Mouse (Mus musculus) embryonic fibroblast, embryonic 13.5 days (primary cell): ENCODE data around the gene Cbln4. TPM values are rescaled to one million over a fixed set of nuclear protein-coding genes. Genes with fewer than 3 reads are reported as not detected.

ENCODE experiments used
- H3K27ac ChIP-seq: 2 replicates; pipeline ENCODE4 v1.5.1; 2012; ENCODE audit warnings: low read length, control low read depth, inconsistent platforms; ENCODE audit not compliant: insufficient read depth
- H3K4me1 ChIP-seq: 2 replicates; pipeline ENCODE4 v1.6.1; 2011; ENCODE audit warnings: low read length; ENCODE audit not compliant: control insufficient read depth, insufficient read depth
- H3K4me3 ChIP-seq: 2 replicates; pipeline ENCODE4 v1.5.1; 2011; ENCODE audit warnings: mild to moderate bottlenecking, control low read depth, low read length; ENCODE audit not compliant: insufficient read depth
- CTCF ChIP-seq: IDR thresholded peaks from 2 replicates; pipeline ENCODE4 v1.5.1; 2011; ENCODE audit warnings: mild to moderate bottlenecking, control low read depth, low read length, moderate library complexity, borderline replicate concordance; ENCODE audit not compliant: insufficient read depth
- POLR2A ChIP-seq: IDR thresholded peaks from 2 replicates; pipeline ENCODE4 v1.6.1; 2011; ENCODE audit warnings: low read depth, mild to moderate bottlenecking, control low read depth, low read length, moderate library complexity
- polyA plus RNA-seq: library from polyadenylated mRNA; stranded (reverse); fragments of >200 nt; gene quantifications from 2 replicates; pipeline ENCODE4 v1.2.4, GENCODE M21; 2011; ENCODE audit warnings: low read depth; ENCODE audit not compliant: missing spikeins, insufficient read length

Cbln4 gene
- polyA plus RNA-seq, result not detected in 2 replicates

GRCm38 (mm10) chr2:172043235-172043610 is at the start of gene Cbln4:
Gene Cbln4, minus strand, starts transcription at chr2:172043466.
- no peaks in the 10 kb centered on the region for H3K4me1 ChIP-seq
- H3K27ac ChIP-seq, result no peak within 1 kb of the TSS
- no peak within 1 kb of the TSS for H3K4me3 ChIP-seq
- TF ChIP-seq CTCF, result no peak
- TF ChIP-seq POLR2A, result no peak

GRCm38 (mm10) chr2:172078596-172078995 is 35.3 kb upstream of the Cbln4 start:
- H3K4me3 ChIP-seq, result no peak overlapping the region
- no peak overlapping the region for H3K27ac ChIP-seq
- H3K4me1 ChIP-seq, result no peaks in the 10 kb centered on the region
- TF ChIP-seq CTCF (no peak), POLR2A (no peak)

- H3K4me3 ChIP-seq, result no peak overlapping the region
- no peaks in the 10 kb centered on the region for H3K4me1 ChIP-seq
- TF ChIP-seq CTCF, result no peak
- no peak overlapping the region for H3K27ac ChIP-seq
These were observed 33.0 kb upstream of the Cbln4 start for GRCm38 (mm10) chr2:172076295-172076694.

- Histone ChIP-seq H3K4me1 (no peaks in the 10 kb centered on the region), H3K4me3 (no peak overlapping the region), H3K27ac (no peak overlapping the region)
- no peak for TF ChIP-seq POLR2A
- TF ChIP-seq CTCF, result no peak
These were observed 19.6 kb upstream of the Cbln4 start for GRCm38 (mm10) chr2:172062876-172063275.

DNA sequence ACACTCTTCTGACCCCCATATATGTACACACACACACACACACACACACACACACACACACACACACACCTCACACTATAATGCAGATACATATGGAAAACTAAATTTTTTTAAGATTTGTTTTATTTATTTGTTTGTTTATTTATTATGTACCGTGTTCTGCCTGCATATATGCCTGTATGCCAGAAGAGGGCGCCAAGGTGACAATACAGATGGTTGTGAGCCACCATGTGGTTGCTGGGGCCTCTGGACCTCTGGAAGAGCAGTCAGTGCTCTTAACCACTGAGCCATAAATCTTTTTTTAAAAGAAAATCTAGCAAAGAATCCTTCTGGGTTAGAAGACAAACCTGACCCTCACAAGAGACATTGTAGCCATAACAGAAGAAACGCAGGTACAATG is 16.5 kb upstream of the Cbln4 start:
- TF ChIP-seq CTCF, result no peak
- no peak for TF ChIP-seq POLR2A
- no peak overlapping the region for H3K4me3 ChIP-seq
- H3K4me1 ChIP-seq, result no peaks in the 10 kb centered on the region
- H3K27ac ChIP-seq, result no peak overlapping the region

DNA sequence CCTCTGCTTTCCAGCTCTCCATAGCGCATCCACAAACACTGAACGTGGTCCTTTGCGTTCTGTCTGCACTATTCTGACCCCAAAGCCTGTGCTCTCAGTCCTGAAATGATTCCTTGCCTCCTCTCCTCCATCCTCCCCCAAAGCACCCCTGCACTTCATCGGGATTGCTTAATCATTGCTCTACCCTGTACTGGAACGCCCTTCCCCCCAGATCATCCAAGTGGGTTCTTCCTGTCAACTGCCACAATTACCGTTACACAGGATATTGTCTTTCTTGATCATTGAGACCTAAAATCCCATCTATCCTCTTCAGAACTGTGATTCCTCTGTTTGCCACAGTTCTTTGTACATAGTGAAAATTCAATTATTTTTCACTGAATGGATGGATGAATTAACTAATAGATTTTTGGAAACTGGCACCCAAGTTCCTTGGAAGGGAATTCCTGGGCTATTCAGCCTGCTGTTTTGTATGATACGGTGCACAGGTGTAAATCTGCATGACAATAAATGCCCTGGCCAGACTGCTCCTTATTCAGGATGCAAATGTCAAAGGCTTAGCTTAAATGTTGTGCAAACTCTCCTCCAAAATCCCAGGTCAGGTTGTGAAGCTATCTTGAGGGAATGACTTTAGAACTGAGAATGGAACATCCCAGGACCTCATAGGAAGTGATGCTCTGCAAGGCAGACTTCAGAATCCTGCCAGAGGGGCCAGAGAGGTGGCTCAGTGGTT is 15.8 kb upstream of the Cbln4 start:
- TF ChIP-seq POLR2A (no peak), CTCF (no peak)
- Histone ChIP-seq H3K27ac (no peak overlapping the region), H3K4me3 (no peak overlapping the region), H3K4me1 (no peaks in the 10 kb centered on the region)

GRCm38 (mm10) chr2:172046002-172046401 is 2.7 kb upstream of the Cbln4 start:
- H3K4me3 ChIP-seq, result no peak overlapping the region
- no peaks in the 10 kb centered on the region for H3K4me1 ChIP-seq
- H3K27ac ChIP-seq, result no peak overlapping the region
- no peak for TF ChIP-seq POLR2A
- no peak for TF ChIP-seq CTCF

DNA sequence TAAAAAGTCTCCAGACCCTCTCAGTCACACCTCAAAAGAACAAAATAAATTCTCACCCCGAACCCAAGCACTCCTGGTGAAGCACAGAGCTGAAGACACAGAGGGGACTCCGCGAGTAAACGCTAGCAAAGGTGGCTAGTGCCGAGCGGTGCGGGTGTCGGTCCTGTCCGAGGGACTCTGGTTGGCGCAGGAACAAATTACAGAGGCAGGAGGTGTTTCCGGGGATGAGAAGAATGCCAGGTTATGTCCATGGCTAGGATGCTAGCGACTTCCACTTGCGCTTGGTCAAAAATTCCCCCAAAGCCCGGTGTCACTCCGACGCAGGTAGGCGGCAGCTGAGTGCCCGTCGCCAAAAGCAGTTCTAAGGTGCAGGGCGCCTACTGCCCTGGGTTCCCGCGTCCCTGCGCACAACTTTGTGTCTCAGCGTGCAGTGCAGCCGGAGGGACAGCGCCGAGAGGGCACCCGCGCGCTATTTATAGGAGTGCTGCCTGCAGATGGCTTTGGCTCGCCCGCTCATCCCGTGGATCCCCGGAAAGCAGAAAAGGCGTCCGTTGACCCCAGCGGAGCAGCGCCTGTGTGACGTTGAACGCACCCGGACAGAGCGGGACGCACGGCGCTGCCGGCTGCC is 545 bp downstream of the Cbln4 start:
- Histone ChIP-seq H3K27ac (no peak overlapping the region), H3K4me1 (no peaks in the 10 kb centered on the region), H3K4me3 (no peak overlapping the region)
- TF ChIP-seq CTCF (no peak), POLR2A (no peak)

- Histone ChIP-seq H3K4me3 (no peak overlapping the region), H3K27ac (no peak overlapping the region), H3K4me1 (no peaks in the 10 kb centered on the region)
- TF ChIP-seq CTCF (no peak), POLR2A (no peak)
These were observed 1.1 kb downstream of the Cbln4 start for GRCm38 (mm10) chr2:172042125-172042524.

GRCm38 (mm10) chr2:172040859-172041258 is 2.4 kb downstream of the Cbln4 start:
- TF ChIP-seq POLR2A (no peak), CTCF (no peak)
- H3K4me1 ChIP-seq, result no peaks in the 10 kb centered on the region
- H3K27ac ChIP-seq, result no peak overlapping the region
- no peak overlapping the region for H3K4me3 ChIP-seq

- TF ChIP-seq CTCF (no peak), POLR2A (no peak)
- Histone ChIP-seq H3K4me3 (no peak overlapping the region), H3K27ac (no peak overlapping the region), H3K4me1 (no peaks in the 10 kb centered on the region)
These were observed 3.7 kb downstream of the Cbln4 start for GRCm38 (mm10) chr2:172039601-172040000.
